Comparison of ENCODE assay signal across 8 mouse cellular contexts in genomic region chr2:65237610-65238170, GRCm38 (mm10). TPM values are rescaled to one million over a fixed set of nuclear protein-coding genes. Genes with fewer than 3 reads are reported as not detected.
DNase-seq lines count a peak whose midpoint lies in the region; ATAC-seq and TF ChIP-seq lines count a peak whose summit lies in the region.

No protein-coding gene starts in this region.

- H3K4me3 ChIP-seq in kidney, adult 2 months (ENCODE audit: insufficient read depth, low read depth, low read length): peak overlapping the region; percentile 88
- peak overlapping the region; percentile 86 for H3K4me3 ChIP-seq in lung, embryonic 16.5 days (ENCODE audit: low read length)

- TF ChIP-seq POLR2A in kidney, adult 2 months (IDR thresholded peaks at IDR 0.05; ENCODE audit: low read depth, low read length): peak; percentile 17

- peak overlapping the region; percentile 98 for H3K27ac ChIP-seq in kidney, adult 2 months (ENCODE audit: insufficient read depth, low read depth, low read length)
- peak overlapping the region; percentile 97 for H3K27ac ChIP-seq in lung, embryonic 16.5 days (ENCODE audit: low read length)

- H3K9me3 ChIP-seq in lung, embryonic 16.5 days (ENCODE audit: control insufficient read depth, low read length): no peaks in the 10 kb centered on the region

- WGBS in kidney, adult 2 months: 1% methylated on average over 22 of the region's 22 CpGs
- 1% methylated on average over 22 of the region's 22 CpGs for WGBS in lung, embryonic 16.5 days

- H3K27me3 ChIP-seq in kidney, adult 2 months (replicated peaks; ENCODE audit: control insufficient read depth, insufficient read depth, low read length): no peaks in the 10 kb centered on the region
- no peaks in the 10 kb centered on the region for H3K27me3 ChIP-seq in lung, embryonic 16.5 days (ENCODE audit: control insufficient read depth, insufficient read depth, low read depth, low read length)

- peak overlapping the region; percentile 90 for H3K4me2 ChIP-seq in lung, embryonic 16.5 days (ENCODE audit: low read depth, low read length)

- H3K36me3 ChIP-seq in kidney, adult 2 months (ENCODE audit: control insufficient read depth, insufficient read depth, low read length): no peaks in the 10 kb centered on the region; the same call in 1 of the 2 replicates
- no peaks in the 10 kb centered on the region for H3K36me3 ChIP-seq in lung, embryonic 16.5 days (ENCODE audit: control insufficient read depth, insufficient read depth, low read length)

- peak; percentile 18 for ATAC-seq in lung, embryonic 16.5 days (ENCODE audit: low read depth)
- peak; percentile 62 for ATAC-seq in neutrophil, adult 5-6 weeks (ENCODE audit: extremely low read depth, insufficient number of reproducible peaks, low FRiP score, poor library complexity, severe bottlenecking)
- ATAC-seq in frontal cortex, adult (ENCODE audit: low TSS enrichment): no peak

- H3K9ac ChIP-seq in lung, embryonic 16.5 days (ENCODE audit: low read length): peak overlapping the region; percentile 93

- peaks cover 12% of the 10 kb centered on the region; the same call in 1 of the 2 replicates for H3K4me1 ChIP-seq in kidney, adult 2 months (ENCODE audit: control insufficient read depth, insufficient read depth, low read length)
- peaks cover 13% of the 10 kb centered on the region; the same call in 1 of the 2 replicates for H3K4me1 ChIP-seq in lung, embryonic 16.5 days (replicated peaks; ENCODE audit: control insufficient read depth, insufficient read depth, low read length)

- TF ChIP-seq CTCF in kidney, adult 2 months (conservative IDR thresholded peaks at IDR 0.05; ENCODE audit: insufficient read depth, insufficient read length, low read depth, low read length): no peak

- peak; percentile 46 for DNase-seq in embryo, embryonic 9.5 days (ENCODE audit: extremely low spot score)
- DNase-seq in embryo, embryonic 11 days: no peak
- peak; percentile 64 to 73 for DNase-seq in adrenal gland, postnatal 36 days
- DNase-seq in heart, adult 8-10 months (ENCODE audit: low spot score): peak; percentile 40
- peak; percentile 94 for DNase-seq in kidney, adult 2 months

RNA-seq across cellular contexts. Expression of gene Cobll1, which starts 1.5 kb away (rescaled TPM):
- 100 to 1,000 TPM; 264 to 353 TPM for total RNA-seq in adrenal gland, postnatal 36 days (2021)
- 10 to 100 TPM; 62.1 to 74.3 (median 67.0) TPM for total RNA-seq in heart, adult 8-10 months (2022)
- 51.7 and 53.2 TPM in 2 replicates for polyA plus RNA-seq in kidney, adult 2 months (2012; rRNA removed)
- 10.4 and 11.1 TPM in 2 replicates for polyA plus RNA-seq in lung, embryonic 16.5 days (2015; fragmentation: Nextera tagmentation; extraction: Ambion mirVana)
- total RNA-seq in neutrophil, adult 5-6 weeks (2017): 15.9 and 20.9 TPM in 2 replicates
